Mouse (Mus musculus): ENCODE measurements around the gene Ncs1.

- TF ChIP-seq CTCF (IDR thresholded peaks at IDR 0.05; ENCODE audit: low read depth, low read length) (no peak), POLR2A (IDR thresholded peaks at IDR 0.05; ENCODE audit: extremely low read depth, insufficient read depth, low read length) (no peak)
Observed at GRCm38 (mm10) chr2:31246251-31246971, 788 bp downstream of the Ncs1 start.

Measured in liver, adult 2 months (tissue).